Mouse (Mus musculus) olfactory bulb, adult 2 months (tissue): ENCODE results near the gene Fbxl18.

Experiments
- CTCF ChIP-seq: fragments of 200-500 bp; IDR thresholded peaks from 2 replicates; pipeline ENCODE4 v1.5.1; 2012; ENCODE audit warnings: low read depth, mild to moderate bottlenecking, low read length, moderate library complexity; ENCODE audit not compliant: insufficient read depth
- POLR2A ChIP-seq: fragments of 200-500 bp; IDR thresholded peaks from 2 replicates; pipeline ENCODE4 v1.6.1; 2012; ENCODE audit warnings: mild to moderate bottlenecking, low read depth, low read length, moderate library complexity; ENCODE audit not compliant: insufficient read depth

GRCm38 (mm10) chr5:142909576-142910278 is 14.5 kb upstream of the Fbxl18 start:
- TF ChIP-seq POLR2A: no peak
- TF ChIP-seq CTCF: no peak
